Mouse (Mus musculus) ovary, adult 10 weeks (tissue): Measurements from ENCODE around the gene Cxcl14. TPM values are rescaled to one million over a fixed set of nuclear protein-coding genes. Genes with fewer than 3 reads are reported as not detected.

ENCODE experiments used
- polyA plus RNA-seq: library from polyadenylated mRNA; stranded (reverse); fragments of 350-450 nt; fragmentation: Illumina TruSeq; extraction: RNeasy Lipid Tissue Mini Kit (QIAGEN cat#74804); gene quantifications from one replicate; pipeline ENCODE4 v1.2.3, GENCODE M21; 2014

Cxcl14 gene
- 48.8 TPM for polyA plus RNA-seq

DNA sequence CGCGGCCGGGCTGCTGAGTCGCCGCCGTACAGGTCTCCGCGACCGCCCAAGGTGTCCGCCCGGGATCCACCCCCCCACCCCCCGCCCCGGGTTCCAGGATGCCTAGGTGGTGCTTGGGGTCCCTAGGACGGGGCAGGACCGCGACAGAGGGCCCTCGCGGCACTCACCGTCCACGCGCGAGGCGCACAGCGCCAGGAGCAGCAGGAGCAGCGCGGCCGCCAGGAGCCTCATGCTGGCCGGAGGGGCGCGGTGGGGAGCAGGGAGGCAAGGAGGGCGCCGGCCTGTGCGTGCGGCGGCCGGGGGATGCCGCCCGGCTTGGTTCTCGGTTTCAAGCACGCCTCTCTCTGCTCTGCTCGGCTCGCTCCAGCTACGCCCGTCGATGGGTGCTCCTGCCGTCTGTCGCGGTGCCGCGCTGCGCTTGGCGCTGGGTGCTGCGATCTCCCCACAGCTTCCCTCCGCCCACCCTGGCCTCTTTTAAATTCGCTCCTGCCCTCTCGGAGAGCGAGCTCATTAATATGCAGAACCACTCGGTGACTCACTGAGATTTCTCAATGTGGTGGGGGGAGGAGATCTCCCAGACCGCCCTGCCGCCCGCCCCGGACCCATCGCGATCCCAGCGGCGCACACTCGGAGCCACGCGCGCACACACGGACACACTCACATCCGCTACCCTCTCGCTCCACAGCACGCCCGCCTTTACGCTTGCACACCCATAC lies at the start of gene Cxcl14:
Gene Cxcl14 (minus strand): TSS at position 609 of the 716 bp plus-strand sequence.

GRCm38 (mm10) chr13:56251924-56252619 lies 44.3 kb downstream of the Cxcl14 start, which contains the start of gene Neurog1:
Gene Neurog1, minus strand, starts transcription at chr13:56252163.

Other genes starting within 250 kb of the Cxcl14 start
- gene H2afy, start 160.2 kb downstream of the Cxcl14 start, polyA plus RNA-seq = 23.9 TPM
- 1.0 TPM for gene Tifab, start 117.7 kb downstream of the Cxcl14 start, polyA plus RNA-seq
- gene Neurog1, start 44.4 kb downstream of the Cxcl14 start, polyA plus RNA-seq = not detected
- gene Gm3045, start 130.0 kb upstream of the Cxcl14 start, polyA plus RNA-seq = not detected
- 0.80 TPM for gene Slc25a48, start 141.8 kb upstream of the Cxcl14 start, polyA plus RNA-seq
- not detected for gene Il9, start 185.7 kb upstream of the Cxcl14 start, polyA plus RNA-seq
- 2.2 TPM for gene Fbxl21, start 225.9 kb upstream of the Cxcl14 start, polyA plus RNA-seq